Mouse (Mus musculus): ENCODE results near the gene Pdpk1.

DNA sequence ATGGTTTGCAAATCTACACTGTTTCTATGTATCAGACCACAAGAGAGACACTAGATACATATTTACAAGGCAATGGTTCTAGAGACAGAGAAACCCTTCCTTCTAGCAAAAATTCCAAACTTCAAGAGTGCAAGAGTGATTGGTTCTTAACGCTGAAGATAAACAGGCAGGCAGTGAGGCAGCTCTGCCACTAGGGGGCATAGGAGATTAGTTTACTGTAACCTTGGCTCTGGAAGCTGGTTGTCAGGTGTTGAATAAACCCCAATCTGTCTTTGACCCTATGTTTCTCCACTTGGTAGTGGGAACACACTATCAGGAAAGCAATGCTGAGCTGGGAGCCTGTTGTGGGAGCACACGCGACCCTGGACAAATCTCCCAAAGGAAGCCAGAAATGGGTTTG is 22.7 kb upstream of the Pdpk1 start:
- TF ChIP-seq EP300 (IDR thresholded peaks at IDR 0.05; ENCODE audit: insufficient read depth, low read depth, low read length), result no peak
- TF ChIP-seq CTCF (IDR thresholded peaks at IDR 0.05; ENCODE audit: low read depth, low read length), result peak; percentile 42
